Mouse (Mus musculus) spleen, embryonic (tissue): ENCODE results near the gene Hpn.

Source experiments
- CTCF ChIA-PET: fragments of 350-600 bp; sonication (Branson Sonifier 250); formaldehyde crosslinking; loops from one replicate; lab custom pipeline; 2022; lab: Charles Lee

Gene Hpn

DNA sequence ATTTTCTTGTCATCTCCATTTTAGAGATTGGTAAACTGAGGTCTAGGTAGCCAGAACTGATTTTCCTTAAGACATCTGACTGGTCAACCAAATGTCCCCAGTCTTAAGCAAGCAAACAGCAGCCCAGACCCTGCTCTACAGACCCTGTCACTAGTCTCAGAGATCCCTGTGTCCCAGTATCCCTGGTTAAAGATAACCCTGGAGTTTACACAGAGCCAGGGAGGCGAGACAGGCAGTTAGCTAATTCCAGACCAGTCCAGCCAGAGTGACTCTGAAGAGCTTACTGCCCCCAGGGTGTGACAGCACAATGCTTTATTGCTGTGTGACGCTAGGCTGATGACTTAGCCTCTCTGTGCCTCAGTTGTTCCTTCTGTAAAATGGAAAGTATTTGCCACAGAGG lies 58.0 kb downstream of the Hpn start, which contains the start of gene Fxyd1:
Fxyd1 (minus strand) TSS at position 129 of the 400 bp plus-strand sequence.
- CTCF ChIA-PET = no interaction called here

DNA sequence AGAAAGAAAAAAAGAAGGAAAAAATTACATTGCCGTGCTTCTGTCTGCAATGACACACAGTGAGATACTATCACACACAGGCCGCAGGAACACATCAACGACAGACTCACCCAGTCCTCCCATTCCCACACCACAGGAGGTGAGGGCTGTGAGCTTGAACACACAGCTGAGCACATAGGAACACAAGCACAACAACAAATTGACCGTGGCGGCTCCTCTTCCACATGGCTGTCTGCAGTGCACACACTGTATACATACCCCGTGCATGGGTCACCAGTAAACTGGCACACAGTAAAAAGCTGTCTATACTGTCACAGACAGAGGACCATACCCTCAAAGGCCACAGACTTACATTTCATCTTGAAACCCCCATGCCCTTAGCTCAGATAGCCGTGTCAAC lies 58.6 kb downstream of the Hpn start:
- CTCF ChIA-PET = no interaction called here

DNA sequence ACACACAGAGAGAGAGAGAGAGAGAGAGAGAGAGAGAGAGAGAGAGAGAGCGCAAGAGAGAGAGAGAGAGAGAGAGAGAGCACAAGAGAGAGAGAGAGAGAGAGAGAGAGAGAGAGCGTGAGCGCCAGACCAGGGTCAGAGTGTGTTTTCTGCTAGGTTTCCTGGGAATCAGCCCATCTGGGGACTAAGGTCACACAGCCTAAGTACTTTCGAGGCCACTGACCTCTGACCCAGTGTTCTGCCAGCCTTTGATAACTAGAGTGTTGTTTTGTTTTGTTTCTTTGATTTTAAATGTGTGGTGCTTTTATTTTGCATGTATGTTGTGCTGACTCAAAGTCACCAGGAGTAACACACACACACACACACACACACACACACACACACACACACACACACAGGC lies 59.2 kb downstream of the Hpn start:
- CTCF ChIA-PET = no interaction called here

DNA sequence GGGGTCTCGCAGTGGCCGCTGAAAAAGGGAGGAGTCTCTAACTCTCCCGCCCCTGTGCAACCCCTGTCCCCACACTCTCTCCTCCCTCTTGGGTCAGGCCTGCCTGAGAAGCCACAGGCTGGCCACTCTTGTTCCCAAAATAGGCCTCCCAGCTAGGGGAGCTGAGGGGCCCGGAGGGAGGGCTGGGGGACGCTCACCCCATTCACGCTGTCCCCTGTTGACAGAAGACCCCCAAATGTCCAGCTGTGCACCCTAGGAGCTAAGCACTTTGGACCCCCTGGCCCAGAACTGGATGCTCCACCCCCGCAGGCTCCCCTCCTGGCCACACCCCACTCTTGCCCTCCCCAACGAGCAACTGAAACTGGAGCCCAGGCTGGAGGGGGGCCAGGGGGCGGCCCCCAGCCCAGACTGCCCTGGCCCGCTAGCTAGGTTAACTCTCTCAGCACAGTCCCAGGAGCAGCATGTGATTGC lies 59.7 kb downstream of the Hpn start:
- CTCF ChIA-PET = interaction anchor here (0.5 kb wide), 1 partner anchor 10 kb away, joined by 4 read pairs; no protein-coding TSS in a partner anchor

DNA sequence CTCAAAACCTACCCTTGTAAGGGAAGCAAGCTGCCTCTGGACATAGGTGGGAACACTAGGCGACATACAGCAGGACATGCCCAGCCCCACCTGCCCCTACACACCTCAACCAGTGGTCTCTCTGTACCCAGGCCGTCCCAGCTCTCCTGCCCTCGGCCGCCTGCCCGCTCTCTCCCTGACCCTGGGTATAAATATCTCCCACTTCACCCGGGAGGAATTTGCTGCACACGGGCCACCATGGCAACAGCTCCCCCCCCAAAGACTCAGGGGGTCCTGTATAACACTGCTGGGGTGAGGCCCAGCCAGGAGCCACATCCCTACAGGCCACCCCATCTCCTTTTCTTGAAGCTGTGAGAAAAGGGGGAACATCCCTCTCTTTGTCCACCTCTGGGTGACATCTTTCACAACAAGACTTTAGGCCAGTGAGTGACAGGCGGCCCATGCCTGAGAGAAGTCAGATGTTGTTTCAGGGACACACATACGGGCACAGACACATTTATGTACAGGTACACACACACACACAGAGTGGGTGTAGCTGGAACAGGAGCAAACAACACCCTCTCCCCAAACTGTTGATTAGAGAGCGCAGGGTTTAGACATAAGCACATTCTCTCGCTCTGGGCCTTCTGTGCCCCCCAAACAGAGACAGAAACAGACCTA lies 60.3 kb downstream of the Hpn start:
- CTCF ChIA-PET = interaction anchor here (0.5 kb wide), 1 partner anchor 11 kb away, joined by 4 read pairs; no protein-coding TSS in a partner anchor

DNA sequence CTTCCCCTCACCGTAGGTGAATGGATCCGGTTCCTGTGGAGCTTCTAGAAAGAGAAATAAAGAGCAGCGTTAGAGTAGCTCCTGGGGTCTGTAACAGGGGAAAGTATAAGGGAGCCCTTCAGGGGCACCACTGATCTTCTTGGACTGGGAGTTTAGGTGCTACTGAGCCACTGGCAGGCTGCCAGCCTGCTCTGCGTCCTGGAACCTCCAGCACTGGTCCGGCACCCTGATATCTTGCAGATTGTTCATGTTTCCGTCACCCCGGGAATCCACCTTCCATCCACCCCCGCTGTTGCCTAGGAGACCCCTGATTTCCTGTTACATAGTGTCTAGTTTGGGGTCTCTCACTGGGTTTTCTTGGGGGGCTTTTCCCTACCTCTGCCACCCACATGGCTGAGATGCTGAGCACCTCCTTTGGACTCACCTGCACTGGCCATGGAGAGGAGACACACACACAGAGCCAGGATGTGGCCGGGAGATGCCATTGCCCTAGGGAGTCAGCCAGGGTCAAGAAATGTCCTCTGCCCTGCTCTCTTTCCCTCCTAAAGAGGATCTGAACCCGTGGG lies 61.1 kb downstream of the Hpn start:
- CTCF ChIA-PET = interaction anchor here (0.7 kb wide), 1 partner anchor 33 kb away, joined by 4 read pairs; no protein-coding TSS in a partner anchor

DNA sequence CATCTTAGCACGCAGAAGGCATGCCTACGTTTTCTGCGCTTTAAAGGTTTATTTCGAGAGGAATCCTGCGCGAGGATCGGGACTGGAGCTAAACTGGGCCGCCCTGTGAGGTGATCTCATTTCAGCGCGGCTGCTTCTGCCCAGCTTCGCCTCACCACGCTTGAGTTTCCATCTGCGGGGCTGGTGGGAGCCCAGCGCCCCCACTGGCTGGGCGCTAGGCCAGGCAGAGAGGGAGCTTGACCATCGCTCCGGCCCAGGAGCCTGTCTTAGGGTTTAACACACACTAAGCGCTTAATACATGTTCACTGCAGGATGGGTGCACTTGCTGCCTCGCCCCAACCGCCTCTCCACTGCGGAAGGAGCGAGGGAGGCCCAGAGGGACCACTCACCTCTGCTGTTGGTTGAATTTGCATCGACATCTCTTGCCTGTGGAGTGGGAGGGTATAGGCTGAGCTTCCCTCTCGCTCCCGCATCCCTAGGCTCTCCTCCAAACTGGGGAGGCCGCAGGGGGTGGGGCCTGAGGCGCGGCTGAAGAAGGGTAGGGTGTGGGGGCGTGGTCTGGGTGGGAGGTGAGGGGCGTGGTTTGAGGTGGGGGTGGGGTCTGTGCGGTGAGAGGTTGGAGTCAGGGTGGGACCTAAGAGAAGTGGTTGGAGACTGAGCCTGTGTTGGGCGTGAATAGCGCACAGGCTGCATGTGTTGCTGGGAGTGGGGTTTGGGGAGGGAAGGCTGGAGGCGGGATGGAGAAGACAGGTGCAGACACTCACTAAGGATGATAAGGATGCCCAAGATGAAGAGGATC lies 62.3 kb downstream of the Hpn start:
- CTCF ChIA-PET = no interaction called here

DNA sequence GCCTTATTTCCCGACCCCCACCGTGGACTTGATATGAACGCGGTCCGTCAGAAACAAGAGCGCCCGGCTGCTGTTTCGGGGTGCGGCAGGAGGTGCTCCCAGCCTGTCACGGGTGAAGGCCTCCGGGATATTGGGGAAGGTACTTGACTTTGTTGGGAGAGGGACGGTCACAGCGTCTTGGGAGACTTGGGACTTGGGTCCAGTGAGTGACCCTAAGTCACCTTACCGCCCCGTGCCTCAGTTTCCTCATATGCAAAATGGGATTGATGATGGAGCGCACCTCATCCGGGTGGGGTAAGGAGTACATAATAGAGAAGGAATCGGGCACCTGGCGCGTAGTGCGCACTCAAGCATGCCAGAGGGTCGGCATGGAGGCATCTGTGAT lies 62.8 kb downstream of the Hpn start:
- CTCF ChIA-PET = interaction anchor here (1.8 kb wide), 1 partner anchor 10 kb away, joined by 6 read pairs; the partner anchor contains the start of gene Fxyd5

DNA sequence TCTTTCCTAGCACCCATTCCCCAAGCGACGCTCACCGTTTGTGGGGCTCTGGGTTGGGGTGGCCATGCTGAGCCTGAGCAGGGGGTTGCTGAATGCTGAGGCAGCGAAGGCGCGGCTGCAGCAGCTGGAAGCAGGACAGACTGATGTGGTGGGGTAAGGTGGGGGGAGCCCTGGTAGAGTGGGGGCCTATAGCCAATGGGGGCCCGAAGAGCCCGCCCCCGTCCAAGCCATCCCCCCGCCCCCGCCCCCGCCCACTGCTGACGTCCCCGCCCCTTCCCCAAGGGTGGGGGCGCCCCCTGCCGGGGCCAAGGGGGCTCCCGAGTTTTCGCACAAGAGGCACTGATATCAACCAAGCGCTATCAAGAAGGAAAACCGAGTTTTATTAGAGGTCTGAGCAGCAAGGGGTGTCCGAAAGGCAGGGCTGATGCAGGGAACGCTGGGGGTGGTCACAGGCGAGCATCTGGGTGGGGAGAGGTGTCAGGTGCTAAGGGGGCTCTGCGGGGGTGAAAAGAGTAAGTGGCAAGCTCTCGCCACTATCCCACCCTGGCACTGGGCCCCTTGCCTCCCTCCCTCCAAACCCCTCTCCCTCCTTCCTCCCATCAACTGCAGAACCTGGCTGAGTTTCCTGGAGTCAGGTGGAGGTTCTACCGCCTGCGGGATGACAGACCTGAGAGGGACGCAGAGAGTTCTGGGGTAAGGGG lies 63.6 kb downstream of the Hpn start, which contains the start of gene Fxyd7:
Fxyd7 (minus strand) TSS at position 147 of the 701 bp plus-strand sequence.
- CTCF ChIA-PET = interaction anchor here (1.8 kb wide), 1 partner anchor 9 kb away, joined by 6 read pairs; the partner anchor contains the start of gene Fxyd5

DNA sequence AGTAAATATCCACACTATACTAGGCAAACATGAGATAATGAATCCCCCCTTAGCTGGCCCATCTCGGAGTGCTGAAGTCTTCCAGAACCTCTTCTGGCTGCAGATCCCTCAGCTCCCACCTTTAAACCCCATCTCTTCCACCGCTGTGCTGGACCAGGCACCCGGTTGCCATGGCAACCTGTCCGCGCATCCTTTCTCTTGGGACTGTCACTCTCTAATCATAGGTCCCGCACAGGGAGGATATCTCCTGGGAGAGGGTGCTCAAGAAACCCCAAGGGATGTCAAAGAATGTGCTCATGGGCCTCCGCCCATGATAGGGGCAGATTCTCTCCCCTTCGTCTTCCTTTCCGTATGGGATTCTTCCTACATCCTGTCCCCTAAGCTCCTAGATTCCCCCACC lies 64.2 kb downstream of the Hpn start:
- CTCF ChIA-PET = interaction anchor here (1.8 kb wide), 1 partner anchor 9 kb away, joined by 6 read pairs; the partner anchor contains the start of gene Fxyd5

DNA sequence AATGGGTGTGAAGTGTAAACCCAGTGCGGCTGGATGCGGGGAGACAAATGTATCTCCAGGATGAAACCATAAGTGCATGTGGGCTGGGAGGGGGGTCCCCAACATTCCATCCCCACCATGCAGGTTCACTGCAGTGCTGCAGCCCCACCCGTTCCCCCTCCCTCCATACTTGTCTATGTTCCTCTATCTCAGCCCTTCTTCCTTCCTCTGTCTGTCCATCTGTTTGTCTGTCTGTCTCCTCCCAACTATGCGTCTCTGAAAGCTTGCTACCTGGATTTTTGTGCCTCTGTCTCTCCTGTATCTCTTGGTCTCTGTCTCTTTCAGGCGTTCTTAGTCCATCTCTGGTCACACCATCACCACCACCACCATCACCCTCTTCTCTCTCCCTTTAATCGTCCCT lies 64.6 kb downstream of the Hpn start:
- CTCF ChIA-PET = interaction anchor here (0.6 to 1.8 kb wide), 2 partner anchors 8 to 1572 kb away, joined by 4 to 6 read pairs; partner anchors contain the start of gene Fxyd5

DNA sequence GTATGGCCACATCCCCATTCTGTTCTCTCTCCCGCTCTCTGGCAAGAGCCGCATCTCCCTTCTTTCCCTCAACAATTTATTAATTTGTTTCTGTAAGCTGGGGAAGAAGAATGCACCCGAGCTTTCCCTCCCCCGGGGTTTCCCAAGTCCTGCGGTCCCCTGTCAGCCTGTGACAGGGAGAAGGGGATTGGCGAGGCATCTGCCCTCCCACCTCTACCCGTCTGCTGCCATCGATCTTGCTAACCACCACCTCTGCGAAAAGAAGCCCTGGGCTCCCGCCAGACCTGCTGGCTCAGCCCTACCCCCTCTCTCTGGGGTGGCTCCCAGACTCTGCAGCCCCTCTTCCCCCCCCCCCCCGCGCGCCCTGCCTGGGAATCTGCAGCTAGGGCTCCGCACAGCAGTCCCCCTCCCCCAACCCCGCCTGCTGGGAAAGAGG lies 65.2 kb downstream of the Hpn start:
- CTCF ChIA-PET = no interaction called here

DNA sequence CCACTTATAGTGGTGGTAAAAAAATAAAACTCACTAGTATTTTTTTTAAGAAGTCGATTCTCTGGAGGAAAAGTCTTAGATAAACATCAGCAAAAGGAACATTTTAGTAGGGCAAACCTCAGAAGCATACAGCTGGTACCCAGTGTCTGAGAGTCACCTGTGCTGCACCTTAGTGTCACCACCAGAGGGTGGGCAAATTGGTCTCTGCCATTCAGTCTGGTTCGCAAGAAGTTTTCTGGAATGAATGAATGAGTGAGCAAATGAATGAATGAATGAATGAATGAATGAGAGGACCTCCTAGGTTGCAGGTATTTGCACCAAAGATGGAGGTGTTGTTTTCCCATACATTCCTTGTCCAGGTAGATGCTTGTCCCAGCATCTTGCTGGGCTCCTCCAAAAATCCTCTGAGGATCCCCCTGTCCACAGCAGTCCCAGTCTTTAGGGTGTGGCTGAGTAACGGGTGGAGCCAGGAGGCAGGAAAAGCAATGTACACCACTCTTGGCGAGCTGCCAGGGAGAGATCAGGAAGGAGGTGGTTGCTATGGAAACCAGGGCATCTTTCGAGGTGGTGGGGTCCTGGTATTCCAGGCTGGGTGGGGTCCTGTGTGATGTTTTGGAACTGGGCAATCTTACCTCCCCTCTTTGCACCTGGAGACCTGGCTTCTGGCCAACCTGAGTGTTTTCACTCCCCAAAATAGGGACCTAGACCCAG lies 65.8 kb downstream of the Hpn start:
- CTCF ChIA-PET = no interaction called here
